Mouse (Mus musculus): ENCODE results near the gene Fmn2. TPM values are rescaled to one million over a fixed set of nuclear protein-coding genes. Genes with fewer than 3 reads are reported as not detected.

Gene Fmn2
- polyA plus RNA-seq, 1 experiment from 2014 or later = 7.5 TPM

DNA sequence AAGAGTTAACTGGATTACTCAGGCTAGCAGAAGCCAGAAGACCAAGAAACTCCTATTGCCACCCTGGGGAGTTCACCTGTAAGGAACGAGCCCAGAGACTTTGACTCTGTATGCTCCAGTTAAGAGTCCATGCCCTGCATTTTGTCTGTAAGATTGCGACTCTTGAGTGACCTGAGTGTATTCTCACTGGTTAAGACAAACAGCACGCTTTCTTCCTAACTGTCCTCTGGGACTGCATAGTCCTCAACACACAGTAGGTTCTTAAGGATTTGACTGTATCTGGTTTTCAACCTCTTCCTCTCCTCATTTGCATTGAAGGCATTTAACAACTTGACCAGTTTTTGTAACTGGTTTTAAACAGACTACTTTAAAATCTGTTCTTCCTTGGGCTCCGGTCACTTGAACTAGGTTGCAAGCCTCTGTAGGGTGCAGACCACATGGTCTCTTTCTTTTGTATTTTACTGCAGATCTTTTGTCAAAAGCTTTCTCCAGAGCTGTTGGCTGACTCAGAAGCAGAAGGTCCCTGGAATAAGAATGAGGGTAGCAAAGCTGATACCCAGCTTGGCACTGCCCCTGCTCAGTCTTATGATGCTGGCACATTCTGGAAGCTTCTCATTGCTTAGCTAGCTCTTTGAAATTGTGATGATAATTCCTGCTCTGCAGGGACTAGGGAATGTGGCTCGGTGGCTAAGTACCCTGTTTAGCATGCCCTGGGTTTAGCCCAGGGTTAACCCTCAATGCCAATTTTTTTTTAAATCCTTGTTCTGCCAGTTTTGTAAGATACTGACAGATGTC, 20.5 kb downstream of the Fmn2 start:
- 66% methylated on average over 5 of the region's 5 CpGs for WGBS
- no peak overlapping the region for H3K9ac ChIP-seq
- H3K4me2 ChIP-seq = no peak overlapping the region
- 0 out of 2 replicates have a peak, but pooled peaks have one; percentile 33 for ATAC-seq (ENCODE audit: low FRiP score)
- no peaks in the 10 kb centered on the region for H3K9me3 ChIP-seq
- H3K27ac ChIP-seq = 0 out of 2 replicates have a peak overlapping the region, but pooled peaks have one; percentile 2
- no peak overlapping the region for H3K4me3 ChIP-seq
- no peaks in the 10 kb centered on the region for H3K36me3 ChIP-seq
- H3K4me1 ChIP-seq (replicated peaks) = peaks cover 12% of the 10 kb centered on the region
- H3K27me3 ChIP-seq = no peaks in the 10 kb centered on the region

- Histone ChIP-seq H3K4me2 (no peak overlapping the region), H3K4me3 (no peak overlapping the region), H3K9me3 (no peaks in the 10 kb centered on the region), H3K9ac (no peak overlapping the region), H3K27me3 (no peaks in the 10 kb centered on the region), H3K4me1 (replicated peaks) (peaks cover 12% of the 10 kb centered on the region), H3K36me3 (no peaks in the 10 kb centered on the region), H3K27ac (0 out of 2 replicates have a peak overlapping the region, but pooled peaks have one; percentile 2)
- 79% methylated on average over 4 of the region's 4 CpGs for WGBS
- 0 out of 2 replicates have a peak, but pooled peaks have one; percentile 27 for ATAC-seq (ENCODE audit: low FRiP score)
These were observed 21.3 kb downstream of the Fmn2 start for GRCm38 (mm10) chr1:174522809-174523511.

DNA sequence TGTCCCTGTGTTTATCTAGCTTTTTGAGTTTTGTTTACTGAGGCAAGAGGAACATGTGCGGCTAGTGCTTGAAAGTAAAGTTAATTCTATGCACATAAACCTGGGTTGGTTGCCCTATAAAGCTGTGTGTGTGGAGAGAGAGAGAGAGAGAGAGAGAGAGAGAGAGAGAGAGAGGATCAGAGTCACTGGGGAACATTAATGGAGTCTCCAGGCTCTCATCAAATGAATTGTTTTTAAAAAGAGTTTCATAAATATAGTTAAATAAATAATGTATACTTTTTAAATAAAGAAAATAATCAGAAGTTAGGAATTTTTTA, 21.8 kb downstream of the Fmn2 start:
- Histone ChIP-seq H3K4me3 (no peak overlapping the region), H3K4me1 (replicated peaks) (peaks cover 12% of the 10 kb centered on the region), H3K4me2 (no peak overlapping the region), H3K9me3 (no peaks in the 10 kb centered on the region), H3K36me3 (no peaks in the 10 kb centered on the region), H3K27me3 (no peaks in the 10 kb centered on the region), H3K27ac (no peak overlapping the region), H3K9ac (no peak overlapping the region)
- 81% methylated on average over 1 of the region's 1 CpGs for WGBS
- ATAC-seq (ENCODE audit: low FRiP score) = 0 out of 2 replicates have a peak, but pooled peaks have one; percentile 33

DNA sequence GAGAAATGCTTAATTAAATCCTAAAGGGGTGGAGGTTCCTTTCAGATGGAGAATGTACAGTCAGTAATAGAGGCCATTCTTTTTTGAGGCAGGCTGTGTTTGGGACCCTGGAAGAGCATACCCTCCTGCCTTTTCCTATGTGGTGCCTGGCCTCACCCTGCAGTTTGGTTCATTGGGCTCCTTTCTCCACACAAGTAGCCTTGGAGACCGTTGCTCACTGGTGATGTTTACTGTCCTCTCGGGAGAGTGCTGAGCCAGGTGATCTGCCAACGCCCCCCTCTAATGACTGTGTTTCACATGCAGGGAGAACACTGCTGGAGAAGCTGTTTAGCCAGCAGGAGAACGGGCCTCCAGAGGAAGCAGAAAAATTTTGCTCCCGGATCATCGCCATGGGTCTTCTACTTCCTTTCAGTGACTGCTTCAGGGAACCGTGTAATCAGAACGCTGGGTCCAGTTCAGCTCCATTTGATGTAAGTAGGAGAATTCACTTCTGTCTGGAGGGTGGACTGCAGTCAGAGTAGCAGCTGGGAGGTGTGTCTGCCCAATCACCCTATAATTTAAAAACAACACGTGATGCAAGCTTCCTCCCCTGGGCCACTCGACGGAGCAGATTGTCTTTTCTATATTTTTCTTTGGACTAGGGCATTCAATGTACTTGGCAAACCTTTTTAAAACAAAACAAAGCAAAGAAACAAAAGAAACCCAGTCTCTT, 35.3 kb downstream of the Fmn2 start:
- peak overlapping the region; percentile 21; the same call in 1 of the 2 replicates for H3K4me2 ChIP-seq
- no peaks in the 10 kb centered on the region for H3K9me3 ChIP-seq
- WGBS = 26% methylated on average over 11 of the region's 11 CpGs
- 0 out of 2 replicates have a peak, but pooled peaks cover 4% of the 10 kb centered on the region for H3K36me3 ChIP-seq
- H3K4me3 ChIP-seq = no peak overlapping the region
- peaks cover 16% of the 10 kb centered on the region for H3K4me1 ChIP-seq (replicated peaks)
- peak overlapping the region; percentile 85 for H3K27ac ChIP-seq
- no peaks in the 10 kb centered on the region for H3K27me3 ChIP-seq
- peak; percentile 73 for ATAC-seq (ENCODE audit: low FRiP score)
- H3K9ac ChIP-seq = no peak overlapping the region

DNA sequence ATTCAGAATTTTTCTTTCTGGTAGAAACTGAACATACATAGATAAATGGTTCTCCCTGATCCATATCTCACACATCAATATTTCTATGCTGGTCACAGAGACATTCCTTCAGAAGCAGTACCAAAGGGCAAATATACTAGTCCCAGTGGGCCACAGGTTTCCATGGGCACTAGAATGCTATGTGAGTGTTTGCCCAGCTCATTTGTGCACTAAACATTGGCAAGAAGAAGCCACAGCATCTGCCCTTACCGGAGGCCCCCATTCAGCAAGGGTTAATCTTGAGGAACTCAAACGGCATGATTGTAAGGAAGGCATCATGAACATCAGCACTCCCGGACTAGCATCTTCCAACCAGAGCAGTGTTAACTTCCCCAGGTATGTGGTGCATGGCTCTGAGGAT, 35.9 kb downstream of the Fmn2 start:
- Histone ChIP-seq H3K4me2 (no peak overlapping the region), H3K9ac (no peak overlapping the region), H3K4me3 (no peak overlapping the region), H3K27me3 (no peaks in the 10 kb centered on the region), H3K36me3 (0 out of 2 replicates have a peak, but pooled peaks cover 4% of the 10 kb centered on the region), H3K9me3 (no peaks in the 10 kb centered on the region), H3K4me1 (replicated peaks) (peaks cover 16% of the 10 kb centered on the region), H3K27ac (0 out of 2 replicates have a peak overlapping the region, but pooled peaks have one; percentile 48)
- 0 out of 2 replicates have a peak, but pooled peaks have one; percentile 15 for ATAC-seq (ENCODE audit: low FRiP score)
- WGBS = 59% methylated on average over 3 of the region's 3 CpGs

DNA sequence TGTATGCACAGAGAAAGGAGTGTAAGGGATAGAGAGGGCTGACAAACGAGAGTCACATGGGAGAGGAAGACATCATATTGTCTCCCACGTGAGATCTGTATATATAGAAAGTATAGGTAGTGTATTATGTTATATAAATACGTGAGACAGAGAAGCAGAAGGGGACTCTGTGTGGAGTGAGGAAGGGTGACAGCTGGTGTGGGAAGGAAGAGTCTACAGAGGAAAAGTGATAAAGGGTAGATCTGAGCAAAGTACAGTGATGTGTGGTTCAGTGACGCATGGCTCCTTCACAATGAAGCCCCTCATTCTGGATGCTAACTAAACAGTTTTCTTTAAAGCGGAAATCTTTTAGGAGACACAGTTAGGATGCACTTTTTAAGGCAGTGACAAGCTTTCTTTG, 46.7 kb downstream of the Fmn2 start:
- no peaks in the 10 kb centered on the region for H3K9me3 ChIP-seq
- ATAC-seq (ENCODE audit: low FRiP score) = no peak
- no peaks in the 10 kb centered on the region for H3K27me3 ChIP-seq
- H3K9ac ChIP-seq = no peak overlapping the region
- H3K27ac ChIP-seq = no peak overlapping the region
- no peak overlapping the region for H3K4me3 ChIP-seq
- no peak overlapping the region for H3K4me2 ChIP-seq
- H3K4me1 ChIP-seq (replicated peaks) = no peaks in the 10 kb centered on the region
- H3K36me3 ChIP-seq = no peaks in the 10 kb centered on the region
- WGBS = 87% methylated on average over 5 of the region's 5 CpGs

- 27% methylated on average over 2 of the region's 2 CpGs for WGBS
- Histone ChIP-seq H3K27ac (no peak overlapping the region), H3K9ac (no peak overlapping the region), H3K4me3 (no peak overlapping the region), H3K4me2 (no peak overlapping the region), H3K9me3 (no peaks in the 10 kb centered on the region), H3K36me3 (no peaks in the 10 kb centered on the region), H3K27me3 (no peaks in the 10 kb centered on the region), H3K4me1 (replicated peaks) (no peaks in the 10 kb centered on the region)
- ATAC-seq (ENCODE audit: low FRiP score) = no peak
These were observed 51.8 kb downstream of the Fmn2 start for GRCm38 (mm10) chr1:174553272-174554007.

DNA sequence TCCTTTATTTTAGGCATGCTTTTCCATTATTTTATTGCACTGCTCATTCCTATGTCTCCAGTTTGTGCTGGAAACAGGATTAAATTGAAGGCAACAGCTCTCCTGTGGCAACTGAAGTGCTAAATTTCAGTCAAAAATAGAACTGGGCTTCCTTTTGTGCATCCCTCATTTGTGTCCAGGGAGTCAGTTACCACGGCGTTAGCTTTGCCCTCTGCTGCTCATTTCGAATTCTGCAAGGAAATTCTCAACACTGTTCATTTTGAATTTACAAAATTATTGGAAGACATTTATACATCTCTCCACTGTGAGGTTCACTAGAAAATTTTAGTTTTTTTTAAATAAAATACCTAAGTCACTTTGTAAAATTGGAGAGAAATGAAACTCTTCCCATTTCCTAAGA, 53.8 kb downstream of the Fmn2 start:
- Histone ChIP-seq H3K27me3 (no peaks in the 10 kb centered on the region), H3K4me1 (replicated peaks) (no peaks in the 10 kb centered on the region), H3K4me3 (no peak overlapping the region), H3K9me3 (no peaks in the 10 kb centered on the region), H3K4me2 (no peak overlapping the region), H3K27ac (no peak overlapping the region), H3K36me3 (no peaks in the 10 kb centered on the region), H3K9ac (no peak overlapping the region)
- 69% methylated on average over 3 of the region's 3 CpGs for WGBS
- no peak for ATAC-seq (ENCODE audit: low FRiP score)

- no peaks in the 10 kb centered on the region; the same call in 1 of the 2 replicates for H3K36me3 ChIP-seq
- no peak overlapping the region for H3K4me3 ChIP-seq
- no peak overlapping the region for H3K4me2 ChIP-seq
- ATAC-seq (ENCODE audit: low FRiP score) = no peak
- H3K9ac ChIP-seq = no peak overlapping the region
- H3K4me1 ChIP-seq (replicated peaks) = no peaks in the 10 kb centered on the region
- no peak overlapping the region for H3K27ac ChIP-seq
- H3K27me3 ChIP-seq = no peaks in the 10 kb centered on the region
- no peaks in the 10 kb centered on the region for H3K9me3 ChIP-seq
- 59% methylated on average over 4 of the region's 4 CpGs for WGBS
These were observed 55.6 kb downstream of the Fmn2 start for GRCm38 (mm10) chr1:174557211-174557610.

DNA sequence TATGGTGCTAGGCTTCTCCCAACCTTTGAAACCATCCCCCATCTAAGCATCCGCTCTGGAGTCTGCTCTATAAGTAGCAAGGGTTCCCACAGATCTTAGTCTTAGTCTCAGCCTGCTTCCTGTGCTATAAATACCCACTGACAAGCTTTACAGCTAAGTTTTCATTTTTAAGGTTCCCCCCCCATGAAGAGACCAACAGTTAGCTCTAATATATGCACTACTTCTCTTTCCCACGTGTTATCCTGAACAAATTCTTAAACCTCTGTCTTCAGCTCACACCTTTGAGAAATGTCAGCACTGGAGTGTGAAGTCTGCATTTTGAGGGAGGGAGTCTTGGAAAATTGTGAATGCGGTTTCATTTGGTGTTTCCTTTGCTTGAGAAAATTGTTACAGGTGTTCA, 56.2 kb downstream of the Fmn2 start:
- WGBS = 77% methylated on average over 3 of the region's 3 CpGs
- Histone ChIP-seq H3K27ac (no peak overlapping the region), H3K27me3 (no peaks in the 10 kb centered on the region), H3K9me3 (no peaks in the 10 kb centered on the region), H3K9ac (no peak overlapping the region), H3K4me2 (no peak overlapping the region), H3K36me3 (no peaks in the 10 kb centered on the region; the same call in 1 of the 2 replicates), H3K4me3 (no peak overlapping the region), H3K4me1 (replicated peaks) (no peaks in the 10 kb centered on the region)
- no peak for ATAC-seq (ENCODE audit: low FRiP score)

DNA sequence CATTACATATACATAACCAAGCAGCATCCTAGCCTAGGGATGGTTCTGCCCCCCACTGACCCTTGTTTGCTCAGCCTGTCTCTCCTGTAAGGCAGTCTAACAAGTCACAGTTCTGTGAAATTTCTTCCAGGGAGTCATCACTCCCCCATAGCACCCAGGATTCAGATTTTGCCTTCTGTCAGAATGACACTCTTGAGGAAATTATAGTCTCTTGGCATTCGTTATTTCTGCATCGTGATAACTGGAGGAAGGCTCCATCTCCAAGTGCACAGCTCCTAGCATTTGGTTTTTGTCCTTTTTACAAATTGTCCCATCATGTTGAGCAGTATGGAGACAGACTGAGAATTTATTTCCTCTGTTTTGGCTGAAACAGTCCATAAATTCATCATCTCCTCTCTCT, 56.9 kb downstream of the Fmn2 start:
- ATAC-seq (ENCODE audit: low FRiP score) = no peak
- H3K4me2 ChIP-seq = no peak overlapping the region
- no peaks in the 10 kb centered on the region for H3K9me3 ChIP-seq
- H3K4me3 ChIP-seq = no peak overlapping the region
- H3K9ac ChIP-seq = no peak overlapping the region
- no peaks in the 10 kb centered on the region; the same call in 1 of the 2 replicates for H3K36me3 ChIP-seq
- WGBS = 93% methylated on average over 2 of the region's 2 CpGs
- no peaks in the 10 kb centered on the region for H3K4me1 ChIP-seq (replicated peaks)
- H3K27ac ChIP-seq = no peak overlapping the region
- H3K27me3 ChIP-seq = no peaks in the 10 kb centered on the region
